Mouse (Mus musculus) kidney, adult 2 months (tissue): ENCODE data around the gene Kdm5a.

Experiments
- CTCF ChIP-seq: fragments of 200-500 bp; conservative IDR thresholded peaks from 2 replicates; pipeline ENCODE4 v1.5.1; 2011; ENCODE audit warnings: low read depth, mild to moderate bottlenecking, control low read depth, low read length, moderate library complexity, mixed read lengths; ENCODE audit not compliant: insufficient read depth, insufficient read length
- POLR2A ChIP-seq: fragments of 200-500 bp; IDR thresholded peaks from one replicate; pipeline ENCODE4 v1.6.1; 2011; ENCODE audit warnings: low read depth, low read length, control low read depth

GRCm38 (mm10) chr6:120319129-120319528 lies 44.8 kb upstream of the Kdm5a start:
- TF ChIP-seq CTCF = no peak
- no peak for TF ChIP-seq POLR2A
